Mouse (Mus musculus): ENCODE measurements at regions not wholly inside any gene's neighbourhood (a gene's known extent, or its start where the extent isn't known, plus 50 kb on each side); places are given as distances from the start of the nearest gene placed in this dataset.

DNA sequence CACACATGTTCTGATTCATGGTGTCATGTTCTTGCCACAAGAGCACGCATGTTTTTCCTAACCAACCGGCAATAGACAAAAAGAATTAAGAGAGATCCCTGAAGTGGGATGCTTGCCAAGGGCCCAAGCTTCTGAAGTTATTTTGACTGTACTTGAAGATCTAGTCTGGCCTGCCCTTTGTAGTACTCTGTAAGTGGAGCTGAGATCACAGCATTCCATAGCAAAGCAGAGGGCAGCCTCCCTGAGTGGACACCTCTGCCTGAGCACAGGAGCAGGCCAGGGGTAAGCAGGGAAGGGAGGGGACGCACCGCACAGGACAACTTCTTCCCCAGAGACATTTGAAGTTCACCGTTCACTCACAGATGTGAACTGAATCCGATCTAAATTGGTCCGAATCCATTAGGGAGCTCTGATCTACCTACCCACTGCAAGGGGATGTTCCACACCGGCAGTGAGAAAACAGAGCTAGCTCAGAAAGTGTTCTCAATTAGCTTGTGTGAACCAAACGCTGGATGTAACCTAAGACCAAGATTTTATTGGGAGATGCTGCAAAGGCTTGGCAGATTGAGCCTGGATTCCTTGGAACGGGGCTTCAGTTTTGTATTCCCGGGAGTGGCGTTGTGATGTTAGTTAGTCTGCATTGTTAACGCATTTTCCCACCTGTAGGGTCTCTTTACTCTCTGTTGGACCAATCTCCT, 88.3 kb upstream of the Tspan5 start:
- DNase-seq (ENCODE audit: extremely low spot score in 1 of 2, low spot score in 2 of 2): no peak
- intact Hi-C loops (cut with DNase I): no loop called here

- intact Hi-C loops (cut with DNase I): no loop called here
- no peak for DNase-seq (ENCODE audit: extremely low spot score in 1 of 2, low spot score in 2 of 2)
These were observed 87.2 kb upstream of the Tspan5 start for GRCm38 (mm10) chr3:138654610-138655371.

GRCm38 (mm10) chr3:138655479-138655878, 86.5 kb upstream of the Tspan5 start:
- no peak for DNase-seq (ENCODE audit: extremely low spot score in 1 of 2, low spot score in 2 of 2)
- intact Hi-C loops (cut with DNase I): no loop called here

DNA sequence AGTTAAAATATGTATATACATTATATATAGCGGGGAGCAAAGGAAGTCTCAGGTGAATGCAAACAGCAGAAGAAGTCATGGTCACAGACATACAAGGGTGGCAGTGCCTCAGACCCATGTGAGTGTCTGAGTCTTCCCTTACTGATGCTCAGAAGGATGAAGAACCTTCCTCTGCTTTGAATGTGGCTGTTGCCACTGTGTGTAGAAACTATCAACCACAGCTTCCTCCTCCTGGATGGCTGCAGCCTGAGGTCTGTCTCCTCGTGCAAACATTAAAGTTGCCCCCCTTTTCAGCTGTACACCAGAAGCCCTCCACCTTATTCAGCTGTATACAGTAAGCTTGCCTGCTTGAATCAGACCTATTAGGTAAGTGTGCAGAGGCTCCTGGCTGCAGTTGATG, 79.4 kb upstream of the Tspan5 start:
- intact Hi-C loops (cut with DNase I): no loop called here
- DNase-seq (ENCODE audit: extremely low spot score in 1 of 2, low spot score in 2 of 2): no peak

- intact Hi-C loops (cut with DNase I): no loop called here
- no peak for DNase-seq (ENCODE audit: extremely low spot score in 1 of 2, low spot score in 2 of 2)
These were observed 73.5 kb upstream of the Tspan5 start for GRCm38 (mm10) chr3:138668394-138669092.

DNA sequence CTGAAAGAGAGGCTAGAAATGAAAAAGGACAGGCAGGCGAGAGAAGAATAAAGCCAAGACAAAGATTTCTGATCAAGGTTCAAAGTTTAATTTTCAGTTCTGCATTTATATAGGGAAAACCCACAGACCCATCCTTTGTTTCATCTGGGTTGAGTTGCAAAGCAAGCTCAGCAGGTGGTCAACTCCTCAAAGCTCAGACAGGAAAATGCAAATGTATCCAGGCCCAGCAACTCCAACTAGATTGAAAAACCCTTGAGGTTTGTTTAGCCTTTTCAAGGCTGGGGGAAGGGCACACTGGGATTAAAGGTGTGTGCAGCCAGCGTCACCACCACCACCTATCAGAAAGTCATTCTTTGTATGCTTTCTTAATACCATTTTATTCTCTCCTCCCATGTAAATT, 66.1 kb upstream of the Tspan5 start:
- intact Hi-C loops (cut with DNase I): no loop called here
- DNase-seq (ENCODE audit: extremely low spot score in 1 of 2, low spot score in 2 of 2): no peak

- DNase-seq (ENCODE audit: extremely low spot score in 1 of 2, low spot score in 2 of 2): no peak
- intact Hi-C loops (cut with DNase I): no loop called here
These were observed 63.6 kb upstream of the Tspan5 start for GRCm38 (mm10) chr3:138678351-138678750.

GRCm38 (mm10) chr3:138686636-138687230, 55.3 kb upstream of the Tspan5 start:
- peak in 1 of 2 experiments; percentile 49 for DNase-seq (ENCODE audit: extremely low spot score in 1 of 2, low spot score in 2 of 2)
- intact Hi-C loops (cut with DNase I): no loop called here

- intact Hi-C loops (cut with DNase I): no loop called here
- no peak for DNase-seq (ENCODE audit: extremely low spot score in 1 of 2, low spot score in 2 of 2)
These were observed 53.4 kb upstream of the Tspan5 start for GRCm38 (mm10) chr3:138688606-138689005.
